Mouse (Mus musculus) hindbrain, embryonic 13.5 days (tissue): Measurements from ENCODE around the gene Cd80. TPM values are rescaled to one million over a fixed set of nuclear protein-coding genes. Genes with fewer than 3 reads are reported as not detected.

Source experiments
- ATAC-seq: fragments of 200-750 bp; cut with Nextera tagmentation; 2 replicates; pipeline ENCODE4 v1.8.0; 2017; ENCODE audit warnings: moderate TSS enrichment; ENCODE audit not compliant: low FRiP score
- H3K27ac ChIP-seq: fragments of 300-500 bp; sonication (generic); 2 replicates; pipeline ENCODE4 v1.5.1; 2015; ENCODE audit warnings: inconsistent platforms, mild to moderate bottlenecking, moderate library complexity
- H3K27me3 ChIP-seq: fragments of 300-500 bp; sonication (generic); 2 replicates; pipeline ENCODE4 v1.6.1; 2015; ENCODE audit warnings: mild to moderate bottlenecking, inconsistent platforms
- H3K36me3 ChIP-seq: fragments of 300-500 bp; sonication (generic); 2 replicates; pipeline ENCODE4 v1.6.1; 2015; ENCODE audit warnings: mild to moderate bottlenecking, inconsistent platforms
- H3K4me1 ChIP-seq: fragments of 300-500 bp; sonication (generic); replicated peaks from 2 replicates; pipeline ENCODE4 v1.6.1; 2015; ENCODE audit warnings: inconsistent platforms
- H3K4me2 ChIP-seq: fragments of 300-500 bp; sonication (generic); 2 replicates; pipeline ENCODE4 v1.6.1; 2015; ENCODE audit warnings: inconsistent platforms, mild to moderate bottlenecking, moderate library complexity
- H3K4me3 ChIP-seq: fragments of 300-500 bp; sonication (generic); 2 replicates; pipeline ENCODE4 v1.5.1; 2015; ENCODE audit warnings: mild to moderate bottlenecking, inconsistent platforms
- H3K9ac ChIP-seq: fragments of 300-500 bp; sonication (generic); 2 replicates; pipeline ENCODE4 v1.6.1; 2015; ENCODE audit warnings: mild to moderate bottlenecking, inconsistent platforms
- H3K9me3 ChIP-seq: fragments of 300-500 bp; sonication (generic); 2 replicates; pipeline ENCODE4 v1.6.1; 2016; ENCODE audit warnings: inconsistent platforms
- WGBS: fragments of 180-500 bp; shearing (Covaris S2); methylation state at CpG from one replicate; pipeline ENCODE4 v1.1.7; 2015; 5-methylcytosine and 5-hydroxymethylcytosine counted together
- polyA plus RNA-seq: library from polyadenylated mRNA; unstranded; fragments of >200 nt; fragmentation: Nextera tagmentation; extraction: Ambion mirVana; gene quantifications from 2 replicates; pipeline ENCODE4 v1.2.1, GENCODE M21; 2015

Gene Cd80
- polyA plus RNA-seq, 1 experiment from 2014 or later, result 0.55 TPM

DNA sequence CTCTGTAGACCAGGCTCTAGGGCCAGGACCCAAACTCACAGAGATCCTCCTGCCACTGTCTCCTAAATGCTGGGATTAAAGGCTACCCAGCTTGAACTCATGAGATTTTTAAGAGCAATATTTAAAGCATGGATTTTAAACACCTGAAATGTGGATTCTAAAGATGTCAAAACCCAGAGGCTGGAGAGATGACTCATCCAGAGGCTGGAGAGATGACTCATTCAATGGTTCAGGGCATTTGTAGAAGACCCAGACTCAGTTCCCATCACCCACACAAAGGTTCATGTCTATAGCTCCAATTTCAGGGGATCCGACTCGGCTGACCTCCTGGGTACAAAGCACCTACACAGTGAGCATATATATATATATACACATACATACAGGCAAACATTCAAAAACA, 63.8 kb downstream of the Cd80 start:
- no peak overlapping the region for H3K27ac ChIP-seq
- no peak overlapping the region for H3K9ac ChIP-seq
- H3K9me3 ChIP-seq, result no peaks in the 10 kb centered on the region
- H3K4me3 ChIP-seq, result no peak overlapping the region
- no peak overlapping the region for H3K4me2 ChIP-seq
- peaks cover 33% of the 10 kb centered on the region for H3K36me3 ChIP-seq
- no peak for ATAC-seq
- H3K27me3 ChIP-seq, result no peaks in the 10 kb centered on the region
- WGBS, result 95% methylated on average over 2 of the region's 2 CpGs
- H3K4me1 ChIP-seq, result peaks cover 16% of the 10 kb centered on the region

DNA sequence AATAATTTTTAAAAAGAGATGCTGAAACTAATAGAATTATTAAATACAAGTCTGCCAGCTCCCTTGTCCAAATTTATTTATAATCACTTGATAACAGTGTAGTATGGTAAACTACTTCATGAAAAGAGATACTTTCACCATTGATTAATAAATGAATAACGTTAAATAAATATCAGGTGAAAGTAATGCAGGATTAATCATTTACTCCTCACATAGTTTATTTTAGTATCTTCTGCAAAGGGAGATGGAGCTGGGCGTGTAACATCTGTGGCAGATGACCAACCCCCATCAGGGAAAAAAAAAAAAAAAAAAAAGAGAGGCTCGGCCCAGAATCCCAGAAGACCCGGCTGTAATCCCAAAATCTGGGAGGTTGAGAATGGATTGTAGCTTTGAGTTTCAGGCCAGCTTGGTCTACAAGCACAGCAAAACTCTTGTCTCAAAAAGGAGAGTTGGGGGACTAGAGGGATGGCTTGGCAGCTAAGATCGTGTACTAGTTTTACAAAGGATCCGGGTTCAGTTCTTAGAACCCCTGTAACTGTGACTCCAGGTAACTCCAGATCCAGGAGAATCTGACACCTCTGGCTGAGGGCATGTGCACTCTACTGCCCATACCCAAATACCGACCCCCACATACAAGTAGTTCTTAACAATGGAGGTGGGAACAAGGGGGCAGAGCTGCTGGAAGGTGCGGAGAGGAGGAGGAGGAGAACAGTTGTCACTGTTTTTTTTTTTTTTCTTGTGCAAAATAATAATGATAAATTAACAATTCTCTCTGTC, 66.0 kb downstream of the Cd80 start:
- Histone ChIP-seq H3K27ac (no peak overlapping the region), H3K9ac (peak overlapping the region; percentile 97), H3K4me1 (peaks cover 16% of the 10 kb centered on the region), H3K36me3 (peaks cover 40% of the 10 kb centered on the region), H3K4me2 (peak overlapping the region; percentile 60), H3K4me3 (peak overlapping the region; percentile 92), H3K9me3 (no peaks in the 10 kb centered on the region), H3K27me3 (no peaks in the 10 kb centered on the region)
- ATAC-seq, result no peak
- 42% methylated on average over 8 of the region's 8 CpGs for WGBS

DNA sequence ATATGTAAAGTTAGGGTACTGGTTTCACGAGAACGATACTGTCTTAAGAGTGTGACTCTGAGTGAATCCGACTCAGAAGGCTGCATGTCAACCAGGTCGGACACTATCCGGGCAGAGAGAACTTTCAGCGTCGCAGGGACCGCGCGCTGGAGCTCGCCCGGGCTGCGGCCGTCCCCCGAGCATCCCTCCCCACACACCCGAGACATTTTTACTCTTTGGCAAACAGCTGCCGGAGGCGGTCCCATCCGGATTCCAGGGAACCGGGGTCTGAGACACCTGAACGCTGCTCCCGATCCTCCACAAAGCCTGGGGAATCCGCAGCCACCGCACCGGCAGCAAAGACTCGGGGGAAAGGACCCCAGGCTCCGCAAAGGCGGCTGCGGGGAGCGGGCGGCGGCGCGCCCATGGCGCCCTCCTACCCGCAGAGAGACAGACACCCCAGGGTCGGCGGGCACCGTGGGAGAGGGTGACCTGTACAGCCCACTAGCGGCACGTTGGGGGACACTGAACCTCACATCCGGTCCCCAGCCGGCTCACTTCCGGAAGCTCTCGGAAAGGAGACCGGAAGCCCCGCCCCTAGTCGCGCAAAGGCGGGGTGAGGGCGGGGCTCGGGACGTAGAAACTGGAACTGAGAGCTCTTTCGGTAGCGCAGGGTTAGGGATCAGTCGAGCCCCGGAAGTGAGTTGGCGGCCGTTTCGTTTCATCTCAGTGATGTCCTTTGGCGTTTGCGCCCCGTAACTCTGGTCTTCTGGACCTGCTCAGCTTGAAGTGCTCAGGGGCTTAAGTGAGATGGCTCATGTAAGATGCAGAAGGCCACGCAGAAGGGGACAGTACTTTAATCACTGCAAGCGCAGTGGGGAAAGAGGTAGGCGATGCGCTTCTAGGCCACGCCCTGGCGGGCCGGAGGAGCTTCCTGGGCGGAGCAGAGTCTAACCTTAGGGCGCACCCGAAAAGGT, 67.0 kb downstream of the Cd80 start, which contains the start of gene Timmdc1:
Gene Timmdc1 (minus strand): TSS at position 535 of the 956 bp plus-strand sequence.
- peak; percentile 99 for ATAC-seq
- H3K9me3 ChIP-seq, result no peaks in the 10 kb centered on the region
- H3K27ac ChIP-seq, result peak within 1 kb of the TSS; percentile 94
- H3K36me3 ChIP-seq, result peaks cover 42% of the 10 kb centered on the region
- H3K4me1 ChIP-seq, result peaks cover 16% of the 10 kb centered on the region
- H3K9ac ChIP-seq, result peak within 1 kb of the TSS; percentile 97
- peak within 1 kb of the TSS; percentile 92 for H3K4me3 ChIP-seq
- peak within 1 kb of the TSS; percentile 62 for H3K4me2 ChIP-seq
- H3K27me3 ChIP-seq, result no peaks in the 10 kb centered on the region
- under 1% methylated on average over 73 of the region's 73 CpGs for WGBS

DNA sequence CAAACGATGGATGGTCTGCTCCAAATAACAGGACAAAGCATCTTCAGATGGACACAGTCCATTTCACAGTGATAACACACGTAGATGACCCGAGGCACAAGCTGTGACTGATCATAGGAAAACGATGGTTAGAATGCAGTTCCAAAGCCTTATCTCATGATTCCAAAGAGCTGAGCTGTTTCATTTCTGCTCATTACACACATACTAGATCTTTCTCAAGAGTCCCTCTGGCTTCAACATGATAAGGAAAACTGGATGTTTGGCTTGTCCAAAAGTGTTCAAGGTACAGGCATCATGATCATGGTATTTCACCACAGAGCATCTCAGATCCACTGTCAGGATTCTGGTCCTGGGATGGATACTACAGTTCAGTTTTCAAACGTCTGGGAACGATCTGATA, 70.9 kb downstream of the Cd80 start:
- no peak overlapping the region for H3K27ac ChIP-seq
- H3K36me3 ChIP-seq, result peaks cover 66% of the 10 kb centered on the region

DNA sequence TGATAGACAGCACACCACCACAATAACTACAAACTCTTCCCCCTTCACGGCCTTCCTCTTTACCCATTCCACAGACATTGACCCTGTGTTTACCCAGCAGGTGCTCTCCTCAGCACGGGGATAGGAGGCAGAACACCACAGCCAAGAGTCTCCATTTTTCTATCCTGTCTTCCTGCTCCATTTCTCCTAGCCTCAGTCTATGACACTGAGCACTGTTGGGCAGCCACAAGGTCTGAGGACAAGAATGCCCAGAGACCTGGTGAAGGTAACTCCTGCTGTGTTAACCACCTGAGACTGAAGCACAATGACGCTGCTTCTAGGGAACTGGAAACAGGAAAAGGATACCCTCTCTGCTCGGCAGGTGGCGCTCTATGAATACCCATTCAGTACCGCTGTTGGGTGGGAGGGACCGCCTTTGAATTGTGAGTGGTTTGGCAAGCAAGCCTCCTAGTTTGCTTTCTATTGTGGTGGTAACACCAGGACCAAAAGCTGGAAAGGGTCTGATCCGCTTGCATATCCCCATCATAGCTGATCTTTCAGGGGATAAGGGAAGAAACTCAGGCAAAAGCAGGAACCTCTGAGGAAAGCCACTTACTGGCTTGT, 81.3 kb downstream of the Cd80 start:
- H3K4me2 ChIP-seq, result no peak overlapping the region
- ATAC-seq, result no peak
- H3K4me1 ChIP-seq, result no peaks in the 10 kb centered on the region
- H3K9me3 ChIP-seq, result no peaks in the 10 kb centered on the region
- no peak overlapping the region for H3K4me3 ChIP-seq
- WGBS, result 42% methylated on average over 8 of the region's 8 CpGs
- H3K27me3 ChIP-seq, result no peaks in the 10 kb centered on the region
- no peak overlapping the region for H3K27ac ChIP-seq
- H3K36me3 ChIP-seq, result peaks cover 93% of the 10 kb centered on the region
- H3K9ac ChIP-seq, result no peak overlapping the region

More for the DNA sequence above, 70.9 kb downstream of the Cd80 start:
- H3K9me3 ChIP-seq, result no peaks in the 10 kb centered on the region
- no peak overlapping the region for H3K9ac ChIP-seq
- no peak overlapping the region for H3K4me2 ChIP-seq
- ATAC-seq, result no peak
- H3K27me3 ChIP-seq, result no peaks in the 10 kb centered on the region
- peaks cover 15% of the 10 kb centered on the region for H3K4me1 ChIP-seq
- H3K4me3 ChIP-seq, result no peak overlapping the region
- WGBS, result 91% methylated on average over 6 of the region's 6 CpGs

DNA sequence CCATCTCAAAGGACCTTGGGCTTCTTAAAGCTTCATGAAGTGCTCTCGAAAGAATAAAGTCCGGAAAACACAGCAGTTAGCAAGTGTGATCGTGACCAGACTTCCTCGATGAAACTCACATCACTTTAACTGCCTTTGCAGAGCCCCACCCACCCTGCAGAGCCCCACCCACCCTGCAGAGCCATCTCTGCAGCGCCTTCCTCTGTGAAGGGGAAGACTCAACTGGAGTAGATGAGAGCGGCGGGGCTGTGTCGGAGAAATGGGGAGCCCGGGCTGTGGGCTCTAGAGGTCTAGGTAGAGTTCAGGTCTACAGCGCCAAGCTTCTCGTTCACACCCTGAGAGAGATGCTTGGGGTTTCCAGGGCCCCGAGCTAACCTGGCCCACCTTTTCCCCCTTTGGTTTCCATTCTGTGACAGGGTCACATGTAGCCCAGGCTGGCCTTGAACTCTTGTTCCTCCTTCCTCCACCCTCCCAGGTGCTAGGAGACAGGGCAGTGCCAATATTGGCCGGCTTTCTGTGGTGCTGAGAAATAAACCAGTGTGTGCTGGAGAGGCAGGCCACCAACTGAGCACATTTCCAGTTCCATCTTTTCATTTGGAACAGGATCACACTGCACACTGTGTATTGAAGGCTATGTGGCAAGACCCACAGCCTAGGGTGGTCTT, 83.5 kb downstream of the Cd80 start:
- H3K27me3 ChIP-seq, result no peaks in the 10 kb centered on the region
- H3K27ac ChIP-seq, result no peak overlapping the region
- no peak overlapping the region for H3K4me3 ChIP-seq
- 90% methylated on average over 13 of the region's 13 CpGs for whole genome bisulfite sequencing
- no peaks in the 10 kb centered on the region for H3K4me1 ChIP-seq
- H3K9me3 ChIP-seq, result no peaks in the 10 kb centered on the region
- H3K36me3 ChIP-seq, result peaks cover 91% of the 10 kb centered on the region
- no peak overlapping the region for H3K9ac ChIP-seq
- ATAC-seq, result no peak
- H3K4me2 ChIP-seq, result no peak overlapping the region

Other genes starting within 250 kb of the Cd80 start
- 0.09 TPM in 1 of 2 replicates, not detected in the other for gene Nr1i2, start 160.7 kb upstream of the Cd80 start, polyA plus RNA-seq
- 0.74 and 1.8 TPM in 2 replicates for gene Maats1, start 113.4 kb upstream of the Cd80 start, polyA plus RNA-seq
- gene Cox17, start 108.6 kb upstream of the Cd80 start, polyA plus RNA-seq, result 98.7 and 106 TPM in 2 replicates
- gene Gm21987, start 108.5 kb upstream of the Cd80 start, polyA plus RNA-seq, result not detected in 2 replicates
- gene Popdc2, start 93.4 kb upstream of the Cd80 start, polyA plus RNA-seq, result 0.49 and 0.61 TPM in 2 replicates
- gene Pla1a, start 22.4 kb upstream of the Cd80 start, polyA plus RNA-seq, result 0.30 and 0.31 TPM in 2 replicates
- gene Adprh, start 2.9 kb upstream of the Cd80 start, polyA plus RNA-seq, result 157 and 162 TPM in 2 replicates
- 37.3 and 37.8 TPM in 2 replicates for gene Timmdc1, start 67.1 kb downstream of the Cd80 start, polyA plus RNA-seq
- gene Poglut1, start 94.7 kb downstream of the Cd80 start, polyA plus RNA-seq, result 62.0 and 66.7 TPM in 2 replicates
- 42.4 and 50.3 TPM in 2 replicates for gene Tmem39a, start 103.1 kb downstream of the Cd80 start, polyA plus RNA-seq